In the genomic region with DNA sequence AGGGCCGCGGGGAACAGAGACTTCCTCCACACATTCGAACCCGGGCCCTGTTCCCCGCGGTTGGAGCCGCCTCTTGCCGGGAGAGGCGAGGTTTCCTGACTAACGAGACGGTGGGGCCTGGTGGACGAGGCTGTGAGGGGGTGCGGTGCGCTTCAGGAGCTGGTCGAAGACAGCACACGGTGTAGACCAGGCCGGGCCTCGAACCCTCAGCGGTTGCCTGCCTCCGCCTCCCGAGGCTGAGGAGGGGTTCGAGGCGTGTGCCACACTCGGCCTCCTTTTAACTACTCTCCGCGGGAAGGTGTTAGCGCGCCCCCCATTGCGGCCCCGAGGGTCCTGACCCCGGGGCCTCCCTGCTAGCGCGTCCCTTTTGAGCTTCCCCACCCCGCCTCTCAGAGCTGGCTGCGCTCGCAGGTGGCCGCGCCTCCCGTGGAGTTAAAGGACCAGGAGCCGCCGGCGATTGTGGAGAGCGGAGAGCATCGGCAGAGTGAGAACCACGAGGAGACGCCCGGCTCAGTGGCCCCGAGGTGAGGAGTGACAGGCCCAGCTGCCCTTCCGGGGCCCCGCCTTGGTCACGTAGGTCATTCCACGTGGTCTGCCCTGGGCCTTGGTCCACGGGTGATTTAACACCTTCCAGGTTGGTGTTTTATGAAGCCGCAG, we compare ENCODE assay signal across 9 mouse cellular contexts. TPM values are rescaled to one million over a fixed set of nuclear protein-coding genes. Genes with fewer than 3 reads are reported as not detected.
DNase-seq lines count a peak whose midpoint lies in the region; ATAC-seq and TF ChIP-seq lines count a peak whose summit lies in the region.
"Had no signal": no experiment of that assay in that cellular context is flagged by ENCODE, and none has a peak within 500 bp of the region (broad histone marks: within the 10 kb centered on the region; RNA-seq: fewer than 3 reads in every experiment).

No protein-coding gene starts in this region.

- DNase-seq in 416B (ENCODE audit: low read depth) (peak; percentile 64), ES-E14 (ENCODE audit: low read depth, low spot score) (peak; percentile 25)
- peak; percentile 36 for DNase-seq in embryonic facial prominence, embryonic 14.5 days (ENCODE audit: low spot score)
- peak; percentile 14 for DNase-seq in heart, postnatal 36 days
- peak; percentile 67 for DNase-seq in limb, embryonic 10.5 days (ENCODE audit: low spot score)
- DNase-seq in right cerebral cortex, postnatal 25 days, result no peak

- H3K9ac ChIP-seq in ES-E14 (ENCODE audit: insufficient read depth, low read depth, low read length, poor library complexity, severe bottlenecking), result peak overlapping the region; percentile 67
- H3K9ac ChIP-seq in embryonic facial prominence, embryonic 14.5 days (ENCODE audit: low read depth, low read length), result peak overlapping the region; percentile 67
- H3K9ac ChIP-seq in stomach, embryonic 16.5 days (ENCODE audit: low read length), result peak overlapping the region; percentile 71

- peaks cover 26% of the 10 kb centered on the region for H3K36me3 ChIP-seq in ES-E14 (ENCODE audit: control insufficient read depth, insufficient read depth, low read length, poor library complexity, severe bottlenecking)
- H3K36me3 ChIP-seq in embryonic facial prominence, embryonic 14.5 days (ENCODE audit: control insufficient read depth, insufficient read depth, low read length), result peaks cover 28% of the 10 kb centered on the region
- H3K36me3 ChIP-seq in limb, embryonic 10.5 days, result peaks cover 25% of the 10 kb centered on the region
- H3K36me3 ChIP-seq in stomach, embryonic 16.5 days (ENCODE audit: control insufficient read depth, insufficient read depth, low read length), result peaks cover 9% of the 10 kb centered on the region

- H3K27ac ChIP-seq in ES-E14 (ENCODE audit: insufficient read depth, low read depth, low read length, poor library complexity, severe bottlenecking), result no peak overlapping the region
- H3K27ac ChIP-seq in embryonic facial prominence, embryonic 14.5 days (replicated peaks; ENCODE audit: low read depth, low read length), result no peak overlapping the region
- H3K27ac ChIP-seq in limb, embryonic 10.5 days, result peak overlapping the region; percentile 84
- no peak overlapping the region for H3K27ac ChIP-seq in stomach, embryonic 16.5 days (ENCODE audit: low read length)

- H3K4me3 ChIP-seq in ES-E14 (ENCODE audit: insufficient read depth in 1 of 2, low read depth in 1 of 2, low read length in 2 of 2, poor library complexity in 1 of 2, severe bottlenecking in 1 of 2), result peak overlapping the region; percentile 64 to 68
- peak overlapping the region; percentile 54 for H3K4me3 ChIP-seq in embryonic facial prominence, embryonic 14.5 days (ENCODE audit: low read depth, low read length)
- H3K4me3 ChIP-seq in limb, embryonic 10.5 days, result peak overlapping the region; percentile 59
- peak overlapping the region; percentile 57 for H3K4me3 ChIP-seq in stomach, embryonic 16.5 days (replicated peaks; ENCODE audit: low read length)

- peak overlapping the region; percentile 99 for H3K4me2 ChIP-seq in embryonic facial prominence, embryonic 14.5 days (ENCODE audit: low read depth, low read length)
- peak overlapping the region; percentile 100 for H3K4me2 ChIP-seq in stomach, embryonic 16.5 days (ENCODE audit: low read depth, low read length)

- intact Hi-C loops in heart, postnatal 36 days (cut with DNase I), result no loop called here

- ATAC-seq in embryonic facial prominence, embryonic 14.5 days (ENCODE audit: low read depth), result peak; percentile 42
- peak; percentile 36 for ATAC-seq in megakaryocyte-erythroid progenitor cell, adult 5-6 weeks (replicated peaks; ENCODE audit: low FRiP score, low TSS enrichment, poor library complexity, severe bottlenecking)
- ATAC-seq in stomach, embryonic 16.5 days (ENCODE audit: insufficient read depth, low FRiP score), result peak; percentile 65; the same call in 1 of the 2 replicates

- 6% methylated on average over 21 of the region's 54 CpGs for WGBS in embryonic facial prominence, embryonic 14.5 days
- 2% methylated on average over 54 of the region's 54 CpGs for WGBS in limb, embryonic 10.5 days
- WGBS in stomach, embryonic 16.5 days, result 2% methylated on average over 54 of the region's 54 CpGs

- no peaks in the 10 kb centered on the region for H3K27me3 ChIP-seq in embryonic facial prominence, embryonic 14.5 days (replicated peaks; ENCODE audit: control insufficient read depth, insufficient read depth, low read length)
- H3K27me3 ChIP-seq in limb, embryonic 10.5 days (ENCODE audit: low read depth, poor library complexity, severe bottlenecking), result peaks cover 12% of the 10 kb centered on the region
- H3K27me3 ChIP-seq in stomach, embryonic 16.5 days (ENCODE audit: control insufficient read depth, insufficient read depth, low read length), result no peaks in the 10 kb centered on the region

- 0 out of 4 replicates have a peak, but pooled peaks cover 0 to 2% of the 10 kb centered on the region in 2 experiments for H3K4me1 ChIP-seq in ES-E14 (ENCODE audit: control insufficient read depth in 2 of 2, insufficient read depth in 2 of 2, low read length in 2 of 2, poor library complexity in 1 of 2)
- H3K4me1 ChIP-seq in embryonic facial prominence, embryonic 14.5 days (ENCODE audit: control insufficient read depth, insufficient read depth, low read length), result peaks cover 14% of the 10 kb centered on the region
- peaks cover 16% of the 10 kb centered on the region for H3K4me1 ChIP-seq in limb, embryonic 10.5 days
- H3K4me1 ChIP-seq in stomach, embryonic 16.5 days (ENCODE audit: control insufficient read depth, insufficient read depth, low read length), result peaks cover 14% of the 10 kb centered on the region

- in situ Hi-C loops in ES-E14 (cut with MboI; ENCODE audit: low sequenced_read_pairs in 2 of 2, unreplicated experiment in 2 of 2), result no loop called here

- no peaks in the 10 kb centered on the region for H3K9me3 ChIP-seq in ES-E14 (ENCODE audit: control insufficient read depth, insufficient read depth, low read depth, low read length)
- no peaks in the 10 kb centered on the region for H3K9me3 ChIP-seq in embryonic facial prominence, embryonic 14.5 days (ENCODE audit: control insufficient read depth, low read length)
- H3K9me3 ChIP-seq in limb, embryonic 10.5 days (replicated peaks), result no peaks in the 10 kb centered on the region
- no peaks in the 10 kb centered on the region for H3K9me3 ChIP-seq in stomach, embryonic 16.5 days (replicated peaks; ENCODE audit: control insufficient read depth, low read length)

TF ChIP-seq in ES-E14, 5 proteins besides CTCF, POLR2A, EP300 and RAD21:
- TF ChIP-seq CHD2 (IDR thresholded peaks at IDR 0.05; ENCODE audit: low read depth, low read length) (no peak), ZC3H11A (IDR thresholded peaks at IDR 0.05; ENCODE audit: borderline replicate concordance, low read depth, low read length) (no peak), HCFC1 (IDR thresholded peaks at IDR 0.05; ENCODE audit: borderline replicate concordance, insufficient read depth, low read length) (no peak), ZNF384 (IDR thresholded peaks at IDR 0.05; ENCODE audit: low read depth, low read length) (no peak), MAFK (IDR thresholded peaks at IDR 0.05; ENCODE audit: insufficient read depth, low read depth, low read length) (no peak)

RNA-seq across cellular contexts. Expression of gene Syce2, which starts 0.5 kb away (rescaled TPM):
- total RNA-seq in ES-E14 (2012; rRNA removed), result 34.7 and 42.3 TPM in 2 replicates
- 68.5 and 71.8 TPM in 2 replicates for polyA plus RNA-seq in embryonic facial prominence, embryonic 14.5 days (2014; fragmentation: Nextera tagmentation; extraction: Ambion mirVana)
- 1 to 10 TPM; 3.8 to 4.1 TPM for total RNA-seq in heart, postnatal 36 days (2021)
- 92.8 and 99.5 TPM in 2 replicates for polyA plus RNA-seq in limb, embryonic 10.5 days (2016; fragmentation: Nextera tagmentation; extraction: Ambion mirVana)
- total RNA-seq in megakaryocyte-erythroid progenitor cell, adult 5-6 weeks (2014; fragmentation: Nextera tagmentation), result 101 and 135 TPM in 2 replicates
- total RNA-seq in megakaryocyte-erythroid progenitor cell, adult 5-6 weeks (2017), result 98.9 and 102 TPM in 2 replicates
- polyA plus RNA-seq in stomach, embryonic 16.5 days (2015; fragmentation: Nextera tagmentation; extraction: Ambion mirVana), result 44.9 and 49.0 TPM in 2 replicates

RNA-seq across cellular contexts. Expression of gene Farsa, which starts 15.6 kb away (rescaled TPM):
- 123 and 137 TPM in 2 replicates for total RNA-seq in ES-E14 (2012; rRNA removed)
- polyA plus RNA-seq in embryonic facial prominence, embryonic 14.5 days (2014; fragmentation: Nextera tagmentation; extraction: Ambion mirVana), result 67.1 and 76.5 TPM in 2 replicates
- 10 to 100 TPM; 23.1 TPM for total RNA-seq in heart, postnatal 36 days (2021)
- 149 and 156 TPM in 2 replicates for polyA plus RNA-seq in limb, embryonic 10.5 days (2016; fragmentation: Nextera tagmentation; extraction: Ambion mirVana)
- total RNA-seq in megakaryocyte-erythroid progenitor cell, adult 5-6 weeks (2014; fragmentation: Nextera tagmentation), result 101 and 104 TPM in 2 replicates
- 151 and 153 TPM in 2 replicates for total RNA-seq in megakaryocyte-erythroid progenitor cell, adult 5-6 weeks (2017)
- 85.9 and 91.5 TPM in 2 replicates for polyA plus RNA-seq in stomach, embryonic 16.5 days (2015; fragmentation: Nextera tagmentation; extraction: Ambion mirVana)

RNA-seq across cellular contexts. Expression of gene Gcdh, which starts 21.3 kb away (rescaled TPM):
- 36.3 and 57.2 TPM in 2 replicates for total RNA-seq in ES-E14 (2012; rRNA removed)
- 27.3 and 33.2 TPM in 2 replicates for polyA plus RNA-seq in embryonic facial prominence, embryonic 14.5 days (2014; fragmentation: Nextera tagmentation; extraction: Ambion mirVana)
- 10 to 100 TPM; 71.3 to 77.2 TPM for total RNA-seq in heart, postnatal 36 days (2021)
- 44.5 and 54.2 TPM in 2 replicates for polyA plus RNA-seq in limb, embryonic 10.5 days (2016; fragmentation: Nextera tagmentation; extraction: Ambion mirVana)
- total RNA-seq in megakaryocyte-erythroid progenitor cell, adult 5-6 weeks (2014; fragmentation: Nextera tagmentation), result 34.7 and 51.0 TPM in 2 replicates
- total RNA-seq in megakaryocyte-erythroid progenitor cell, adult 5-6 weeks (2017), result 37.0 and 42.9 TPM in 2 replicates
- 41.1 and 45.8 TPM in 2 replicates for polyA plus RNA-seq in stomach, embryonic 16.5 days (2015; fragmentation: Nextera tagmentation; extraction: Ambion mirVana)

RNA-seq across cellular contexts. Expression of gene Calr, which starts 25.7 kb away (rescaled TPM):
- total RNA-seq in ES-E14 (2012; rRNA removed), result 1,121 and 1,357 TPM in 2 replicates
- polyA plus RNA-seq in embryonic facial prominence, embryonic 14.5 days (2014; fragmentation: Nextera tagmentation; extraction: Ambion mirVana), result 805 and 891 TPM in 2 replicates
- 100 to 1,000 TPM; 337 to 380 TPM for total RNA-seq in heart, postnatal 36 days (2021)
- polyA plus RNA-seq in limb, embryonic 10.5 days (2016; fragmentation: Nextera tagmentation; extraction: Ambion mirVana), result 820 and 843 TPM in 2 replicates
- 286 and 320 TPM in 2 replicates for total RNA-seq in megakaryocyte-erythroid progenitor cell, adult 5-6 weeks (2014; fragmentation: Nextera tagmentation)
- 1,361 and 1,527 TPM in 2 replicates for total RNA-seq in megakaryocyte-erythroid progenitor cell, adult 5-6 weeks (2017)
- 1,028 and 1,118 TPM in 2 replicates for polyA plus RNA-seq in stomach, embryonic 16.5 days (2015; fragmentation: Nextera tagmentation; extraction: Ambion mirVana)

RNA-seq across cellular contexts. Expression of gene Klf1, which starts 29.3 kb away (rescaled TPM):
- 0.31 and 0.53 TPM in 2 replicates for total RNA-seq in ES-E14 (2012; rRNA removed)
- polyA plus RNA-seq in embryonic facial prominence, embryonic 14.5 days (2014; fragmentation: Nextera tagmentation; extraction: Ambion mirVana), result 2.1 and 2.2 TPM in 2 replicates
- not detected for total RNA-seq in heart, postnatal 36 days (2021)
- 14.0 and 18.7 TPM in 2 replicates for polyA plus RNA-seq in limb, embryonic 10.5 days (2016; fragmentation: Nextera tagmentation; extraction: Ambion mirVana)
- total RNA-seq in megakaryocyte-erythroid progenitor cell, adult 5-6 weeks (2014; fragmentation: Nextera tagmentation), result 193 and 197 TPM in 2 replicates
- total RNA-seq in megakaryocyte-erythroid progenitor cell, adult 5-6 weeks (2017), result 162 and 228 TPM in 2 replicates
- 15.7 and 18.4 TPM in 2 replicates for polyA plus RNA-seq in stomach, embryonic 16.5 days (2015; fragmentation: Nextera tagmentation; extraction: Ambion mirVana)
- total RNA-seq: gastrocnemius, postnatal 36 days had no signal
